ENCODE assay signal across 8 mouse cellular contexts in genomic region chr1:170214757-170215522, GRCm38 (mm10). TPM values are rescaled to one million over a fixed set of nuclear protein-coding genes. Genes with fewer than 3 reads are reported as not detected.
DNase-seq lines count a peak whose midpoint lies in the region; ATAC-seq and TF ChIP-seq lines count a peak whose summit lies in the region.

Gene Uhmk1 (minus strand): TSS chr1:170215397.

- peaks cover 8% of the 10 kb centered on the region for H3K36me3 ChIP-seq in ES-E14 (ENCODE audit: control insufficient read depth, insufficient read depth, low read length, poor library complexity, severe bottlenecking)
- H3K36me3 ChIP-seq in forebrain, embryonic 16.5 days (ENCODE audit: control insufficient read depth, insufficient read depth), result peaks cover 8% of the 10 kb centered on the region
- H3K36me3 ChIP-seq in lung, embryonic 15.5 days, result peaks cover 15% of the 10 kb centered on the region

- H3K27me3 ChIP-seq in forebrain, embryonic 16.5 days (replicated peaks; ENCODE audit: control insufficient read depth, insufficient read depth, low read length), result no peaks in the 10 kb centered on the region
- H3K27me3 ChIP-seq in lung, embryonic 15.5 days, result no peaks in the 10 kb centered on the region

- under 1% methylated on average over 70 of the region's 70 CpGs for WGBS in forebrain, embryonic 16.5 days
- WGBS in lung, embryonic 15.5 days, result under 1% methylated on average over 70 of the region's 70 CpGs

- H3K27ac ChIP-seq in ES-E14 (ENCODE audit: insufficient read depth, low read depth, low read length, poor library complexity, severe bottlenecking), result no peak within 1 kb of the TSS
- H3K27ac ChIP-seq in forebrain, embryonic 16.5 days (ENCODE audit: low read length), result peak within 1 kb of the TSS; percentile 43; the same call in 1 of the 2 replicates
- H3K27ac ChIP-seq in lung, embryonic 15.5 days, result peak within 1 kb of the TSS; percentile 84

- peak within 1 kb of the TSS; percentile 81 to 90 for H3K4me3 ChIP-seq in ES-E14 (ENCODE audit: insufficient read depth in 1 of 2, low read depth in 1 of 2, low read length in 2 of 2, poor library complexity in 1 of 2, severe bottlenecking in 1 of 2)
- H3K4me3 ChIP-seq in forebrain, embryonic 16.5 days (replicated peaks; ENCODE audit: low read length), result peak within 1 kb of the TSS; percentile 74
- peak within 1 kb of the TSS; percentile 89 for H3K4me3 ChIP-seq in lung, embryonic 15.5 days

- H3K9ac ChIP-seq in ES-E14 (ENCODE audit: insufficient read depth, low read depth, low read length, poor library complexity, severe bottlenecking), result peak within 1 kb of the TSS; percentile 96
- H3K9ac ChIP-seq in forebrain, embryonic 16.5 days (replicated peaks; ENCODE audit: low read depth, low read length), result peak within 1 kb of the TSS; percentile 85
- peak within 1 kb of the TSS; percentile 84 for H3K9ac ChIP-seq in lung, embryonic 15.5 days

- peak; percentile 100 for ATAC-seq in forebrain, embryonic 16.5 days
- peak; percentile 99 for ATAC-seq in lung, embryonic 15.5 days (ENCODE audit: borderline replicate concordance, extremely low read depth, low FRiP score, low TSS enrichment)

- in situ Hi-C loops in ES-E14 (cut with MboI; ENCODE audit: low sequenced_read_pairs in 2 of 2, unreplicated experiment in 2 of 2), result loop anchor here (25.0 kb wide), 1 partner anchor 397 kb away; no protein-coding TSS in a partner anchor

- H3K4me1 ChIP-seq in ES-E14 (ENCODE audit: control insufficient read depth in 2 of 2, insufficient read depth in 2 of 2, low read length in 2 of 2, poor library complexity in 1 of 2), result no peaks in the 10 kb centered on the region; a peak in 1 of 4 replicates
- H3K4me1 ChIP-seq in forebrain, embryonic 16.5 days (replicated peaks; ENCODE audit: control insufficient read depth, insufficient read depth, low read length), result peaks cover 9% of the 10 kb centered on the region
- peaks cover 8% of the 10 kb centered on the region; the same call in 1 of the 2 replicates for H3K4me1 ChIP-seq in lung, embryonic 15.5 days

- intact Hi-C loops in heart, postnatal 36 days (cut with DNase I), result no loop called here

- no peaks in the 10 kb centered on the region for H3K9me3 ChIP-seq in ES-E14 (ENCODE audit: control insufficient read depth, insufficient read depth, low read depth, low read length)
- H3K9me3 ChIP-seq in forebrain, embryonic 16.5 days (ENCODE audit: control insufficient read depth, low read length), result no peaks in the 10 kb centered on the region
- H3K9me3 ChIP-seq in lung, embryonic 15.5 days, result no peaks in the 10 kb centered on the region

- peak; percentile 56 for DNase-seq in ES-E14 (ENCODE audit: low read depth, low spot score)
- peak; percentile 92 for DNase-seq in cerebellum, adult 11-12 months
- DNase-seq in heart, postnatal 36 days, result peak; percentile 88 to 89
- DNase-seq in layer of hippocampus, adult 8-10 months (ENCODE audit: low spot score in 2 of 2), result peak; percentile 83
- peak; percentile 86 for DNase-seq in ovary, adult 18-20 months (ENCODE audit: low spot score)
- DNase-seq in thymus, postnatal 0 days (ENCODE audit: low spot score), result peak; percentile 87

- H3K4me2 ChIP-seq in forebrain, embryonic 16.5 days (ENCODE audit: low read length), result peak within 1 kb of the TSS; percentile 71
- peak within 1 kb of the TSS; percentile 63 for H3K4me2 ChIP-seq in lung, embryonic 15.5 days

TF ChIP-seq in ES-E14, 5 proteins besides CTCF, POLR2A, EP300 and RAD21:
- TF ChIP-seq MAFK (IDR thresholded peaks at IDR 0.05; ENCODE audit: insufficient read depth, low read depth, low read length) (no peak), HCFC1 (IDR thresholded peaks at IDR 0.05; ENCODE audit: borderline replicate concordance, insufficient read depth, low read length) (peak; percentile 40; the same call in 1 of the 2 replicates)

RNA-seq across cellular contexts. Expression of gene Uhmk1, which starts in this region (rescaled TPM):
- total RNA-seq in ES-E14 (2012; rRNA removed), result 12.4 and 18.8 TPM in 2 replicates
- polyA plus RNA-seq in forebrain, embryonic 16.5 days (2015; fragmentation: Nextera tagmentation; extraction: Ambion mirVana), result 8.1 and 8.4 TPM in 2 replicates
- 10 to 100 TPM; 18.1 to 19.2 TPM for total RNA-seq in heart, postnatal 36 days (2021)
- 100 to 1,000 TPM; 135 to 163 (median 149) TPM for total RNA-seq in layer of hippocampus, adult 8-10 months (2022)
- polyA plus RNA-seq in lung, embryonic 15.5 days (2015; fragmentation: Nextera tagmentation; extraction: Ambion mirVana), result 7.1 and 7.2 TPM in 2 replicates
- 6.7 and 7.0 TPM in 2 replicates for polyA plus RNA-seq in thymus, postnatal 0 days (2015; fragmentation: Nextera tagmentation; extraction: Ambion mirVana)
